Mouse (Mus musculus) macrophage (primary cell): Measurements from ENCODE around the gene Dnm1. TPM values are rescaled to one million over a fixed set of nuclear protein-coding genes. Genes with fewer than 3 reads are reported as not detected.

Source experiments
- H3K27ac ChIP-seq: fragments of 350-480 bp; formaldehyde crosslinking; 2 replicates; pipeline ENCODE4 v1.9.0; 2021
- H3K36me3 ChIP-seq: fragments of 350-480 bp; formaldehyde crosslinking; 2 replicates; pipeline ENCODE4 v1.9.0; 2021; ENCODE audit errors: inconsistent target
- H3K4me3 ChIP-seq: fragments of 350-480 bp; formaldehyde crosslinking; 2 replicates; pipeline ENCODE4 v1.9.0; 2021; ENCODE audit errors: inconsistent target
- H3K79me2 ChIP-seq: fragments of 350-480 bp; formaldehyde crosslinking; 2 replicates; pipeline ENCODE4 v1.9.0; 2021; ENCODE audit errors: inconsistent target
- WGBS: methylation state at CpG from one replicate; pipeline ENCODE4 v1.1.7; 2026; ENCODE audit warnings: inconsistent platforms; ENCODE audit not compliant: missing documents; 5-methylcytosine and 5-hydroxymethylcytosine counted together
- polyA plus RNA-seq: library from polyadenylated mRNA; stranded (reverse); fragments of 250-400 nt; gene quantifications from 3 replicates; pipeline ENCODE4 v1.2.4, GENCODE M21; 2018; ENCODE audit warnings: inconsistent platforms
- total RNA-seq, 78 experiments: library from RNA; depleted of rRNA; stranded (reverse); fragments of 250-400 nt; gene quantifications; 1 replicate in 9 of 78; 2 replicates in 24 of 78; 3 replicates in 43 of 78; 4 replicates in 2 of 78; pipeline ENCODE4 v1.2.4; 2018; ENCODE audit warnings: inconsistent platforms in 56 of 78

Gene Dnm1
- 1 to 10 TPM in 23 of 26 experiments, under 1 TPM in 3; 0.59 to 5.7 (median 1.7) TPM for total RNA-seq (2018; cell fraction: chromatin; rRNA removed)
- total RNA-seq (2018; cell fraction: cytosol; rRNA removed): under 1 TPM in 23 of 26 experiments, not detected in 3; 0.07 to 0.44 (median 0.18) TPM
- 1 to 10 TPM in 5 of 26 experiments, under 1 TPM in 19, not detected in 2; 0.14 to 2.5 (median 0.55) TPM for total RNA-seq (2018; cell fraction: nucleus; rRNA removed)
- 0.23 TPM in 1 of 3 replicates, not detected in the others for polyA plus RNA-seq

DNA sequence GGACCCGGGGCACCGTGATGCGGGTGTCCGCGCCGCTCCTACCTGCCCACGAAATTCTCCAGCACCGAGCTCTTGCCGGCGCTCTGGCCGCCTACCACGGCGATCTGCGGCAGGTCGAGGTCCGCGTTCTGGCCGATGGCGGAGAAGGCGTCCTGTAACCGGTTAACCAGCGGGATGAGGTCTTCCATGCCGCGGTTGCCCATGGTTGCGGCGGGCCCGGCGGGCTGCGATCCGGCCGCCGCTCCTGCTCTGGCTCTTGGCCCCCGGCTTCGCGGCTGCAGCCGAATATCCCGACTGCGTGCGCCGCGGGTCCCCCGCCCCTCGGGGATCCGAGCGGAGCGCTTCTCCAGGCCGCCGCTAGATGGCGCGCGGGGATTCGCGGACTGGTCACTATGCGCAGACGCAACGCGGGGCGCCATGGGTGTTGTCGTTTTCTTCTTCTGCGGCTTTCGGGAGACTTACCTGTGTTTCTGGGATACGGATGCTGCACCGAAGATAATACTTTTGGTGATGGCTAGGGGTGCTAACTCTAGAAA is at the start of gene Dnm1:
Gene Dnm1, minus strand, starts transcription at position 332 of the 536 bp plus-strand sequence.
- no peak within 1 kb of the TSS for H3K4me3 ChIP-seq
- H3K36me3 ChIP-seq: no peaks in the 10 kb centered on the region
- WGBS: under 1% methylated on average over 63 of the region's 63 CpGs
- no peaks in the 10 kb centered on the region for H3K79me2 ChIP-seq
- no peak within 1 kb of the TSS for H3K27ac ChIP-seq

DNA sequence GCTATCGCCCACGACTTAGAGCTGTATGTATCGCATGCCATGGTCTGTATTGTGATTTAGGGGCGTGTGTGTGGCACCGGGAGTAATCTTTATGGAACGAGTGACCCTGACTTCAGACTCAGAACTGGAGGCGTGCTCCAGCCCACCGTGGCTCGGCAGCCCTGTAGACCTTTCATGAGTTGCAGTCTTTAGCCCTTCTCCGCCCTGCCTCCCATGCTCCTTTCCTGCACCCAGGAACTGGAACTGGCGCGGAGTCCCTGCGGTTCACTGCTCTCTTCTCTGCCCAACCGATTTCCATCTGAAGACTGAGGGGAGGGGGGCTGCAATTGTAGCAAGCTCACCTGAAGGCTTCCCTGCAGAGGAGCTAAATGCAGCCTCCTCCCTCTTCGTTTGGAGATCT is 43.6 kb upstream of the Dnm1 start:
- H3K36me3 ChIP-seq: peaks cover 12% of the 10 kb centered on the region; the same call in 1 of the 2 replicates
- WGBS: 1% methylated on average over 15 of the region's 15 CpGs
- peak overlapping the region; percentile 83 for H3K4me3 ChIP-seq
- H3K79me2 ChIP-seq: peaks cover 8% of the 10 kb centered on the region; the same call in 1 of the 2 replicates
- no peak overlapping the region for H3K27ac ChIP-seq

- WGBS: under 1% methylated on average over 54 of the region's 59 CpGs
- Histone ChIP-seq H3K27ac (peak overlapping the region; percentile 92), H3K79me2 (peaks cover 8% of the 10 kb centered on the region; the same call in 1 of the 2 replicates), H3K36me3 (peaks cover 9% of the 10 kb centered on the region; the same call in 1 of the 2 replicates), H3K4me3 (peak overlapping the region; percentile 83)
Observed at GRCm38 (mm10) chr2:32395946-32396621, 42.9 kb upstream of the Dnm1 start.

GRCm38 (mm10) chr2:32395484-32395945 is 42.4 kb upstream of the Dnm1 start, which contains the start of gene Ptges2:
Ptges2 (plus strand) TSS chr2:32395896.
- Histone ChIP-seq H3K4me3 (peak within 1 kb of the TSS; percentile 83), H3K79me2 (peaks cover 8% of the 10 kb centered on the region; the same call in 1 of the 2 replicates), H3K36me3 (peaks cover 3% of the 10 kb centered on the region; the same call in 1 of the 2 replicates), H3K27ac (peak within 1 kb of the TSS; percentile 92)
- WGBS: 2% methylated on average over 31 of the region's 31 CpGs

DNA sequence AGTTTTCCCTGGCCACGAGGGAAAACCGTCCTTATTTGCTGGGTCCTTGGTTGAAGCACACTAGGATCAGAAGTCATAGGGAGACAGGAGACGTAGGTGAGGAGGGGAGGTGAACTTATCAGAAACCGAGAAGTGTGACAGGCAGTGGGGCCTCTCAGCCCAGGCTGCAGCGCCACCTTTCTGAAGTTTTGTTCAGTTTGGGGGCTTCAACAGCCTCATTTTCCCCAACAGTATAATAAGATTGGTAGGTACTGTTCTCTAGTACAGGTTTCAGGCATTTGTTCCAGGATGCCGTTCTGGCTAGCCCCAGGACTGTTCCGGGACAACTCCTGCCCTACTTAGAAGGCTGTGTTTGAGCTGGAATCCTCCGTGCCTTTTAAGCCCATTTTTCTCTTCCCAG is 41.8 kb upstream of the Dnm1 start:
- H3K4me3 ChIP-seq: peak overlapping the region; percentile 55
- WGBS: 3% methylated on average over 8 of the region's 8 CpGs
- H3K27ac ChIP-seq: peak overlapping the region; percentile 92
- no peaks in the 10 kb centered on the region for H3K36me3 ChIP-seq
- peaks cover 8% of the 10 kb centered on the region; the same call in 1 of the 2 replicates for H3K79me2 ChIP-seq

DNA sequence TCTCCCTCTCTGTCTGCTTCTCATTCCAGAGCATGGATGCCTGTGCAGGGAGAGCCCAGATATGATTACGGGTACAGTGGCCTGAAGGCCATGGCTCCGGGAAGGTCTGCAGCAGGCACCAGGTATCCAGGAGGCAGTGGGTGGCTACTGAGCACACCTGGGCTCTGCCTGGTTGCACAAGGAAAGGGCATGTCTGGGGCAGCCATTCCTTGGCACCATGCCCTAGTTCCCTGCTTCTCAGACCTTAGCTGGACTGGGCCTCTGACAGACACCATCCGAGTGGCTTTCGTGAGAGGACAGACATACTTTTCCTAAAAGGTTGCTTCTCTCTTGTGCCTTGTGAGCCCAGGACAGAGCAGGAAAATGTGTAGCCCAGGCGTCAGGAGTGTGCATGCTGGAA is 38.9 kb upstream of the Dnm1 start:
- Histone ChIP-seq H3K4me3 (no peak overlapping the region), H3K79me2 (peaks cover 4% of the 10 kb centered on the region; the same call in 1 of the 2 replicates), H3K36me3 (no peaks in the 10 kb centered on the region), H3K27ac (no peak overlapping the region)
- 92% methylated on average over 5 of the region's 5 CpGs for WGBS

GRCm38 (mm10) chr2:32390871-32391270 is 37.7 kb upstream of the Dnm1 start:
- Histone ChIP-seq H3K36me3 (no peaks in the 10 kb centered on the region), H3K27ac (no peak overlapping the region), H3K79me2 (no peaks in the 10 kb centered on the region), H3K4me3 (no peak overlapping the region)
- WGBS: 90% methylated on average over 8 of the region's 8 CpGs

DNA sequence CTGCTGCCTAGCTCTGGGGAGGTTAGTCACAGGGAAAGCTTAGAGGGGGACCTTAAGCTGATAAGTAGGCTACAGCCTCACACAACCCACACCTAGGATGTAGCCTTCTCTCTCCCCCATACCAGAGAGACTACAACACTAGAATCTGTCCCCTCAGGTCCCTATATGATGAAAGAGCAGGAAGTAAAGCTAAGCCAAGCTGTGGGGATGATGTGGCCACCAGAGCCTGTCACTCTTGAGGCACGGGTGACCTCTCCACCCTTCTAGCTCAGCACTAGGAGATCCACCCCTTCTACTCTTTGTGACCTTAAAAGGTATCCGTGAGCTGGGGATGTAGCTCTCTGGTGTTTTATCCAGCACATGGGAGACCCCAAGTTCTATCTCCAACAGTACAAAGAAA is 36.0 kb upstream of the Dnm1 start:
- Histone ChIP-seq H3K36me3 (no peaks in the 10 kb centered on the region), H3K79me2 (no peaks in the 10 kb centered on the region), H3K27ac (no peak overlapping the region), H3K4me3 (no peak overlapping the region)
- 49% methylated on average over 2 of the region's 2 CpGs for WGBS

DNA sequence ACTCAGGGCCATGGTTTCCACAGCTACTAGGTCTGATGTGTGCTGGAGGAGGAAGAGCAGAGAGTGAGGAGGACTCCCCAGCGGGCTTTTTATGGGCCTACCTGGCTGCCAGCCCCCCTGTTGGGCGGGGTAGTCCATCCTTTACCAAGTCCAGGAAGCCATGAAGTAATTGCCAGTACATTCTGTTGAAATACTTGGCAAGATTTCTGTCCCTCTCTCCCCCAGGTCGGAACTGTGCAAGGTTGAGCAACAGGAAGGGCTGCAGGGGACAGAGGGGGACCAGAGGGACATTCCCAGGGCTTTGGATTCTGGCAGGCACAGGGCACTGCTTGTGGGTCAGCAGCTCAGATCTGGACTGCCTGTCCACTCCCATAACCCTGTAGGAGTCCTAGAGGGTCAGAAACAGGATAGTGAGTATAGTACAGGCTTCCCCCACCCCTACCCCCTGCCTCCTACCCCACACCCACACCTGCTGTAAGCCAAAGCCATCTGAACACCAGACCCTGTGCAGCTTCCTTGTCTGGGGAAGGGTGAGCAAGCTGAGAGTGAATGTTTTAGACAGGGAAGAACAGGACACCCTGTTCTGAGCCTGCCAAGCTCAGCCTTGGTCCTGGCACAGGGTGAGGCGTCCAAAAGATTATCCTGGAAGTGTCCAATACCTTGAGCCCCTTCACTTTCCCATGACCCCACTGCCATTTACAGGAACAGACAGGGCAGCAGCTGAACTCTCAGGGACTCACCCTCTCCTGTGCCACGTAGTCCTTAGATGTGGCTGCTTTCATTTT is 34.8 kb upstream of the Dnm1 start, which contains the start of gene Lcn2:
Gene Lcn2, minus strand, starts transcription at position 547 of the 785 bp plus-strand sequence.
- no peak within 1 kb of the TSS for H3K4me3 ChIP-seq
- H3K36me3 ChIP-seq: no peaks in the 10 kb centered on the region
- H3K79me2 ChIP-seq: no peaks in the 10 kb centered on the region
- no peak within 1 kb of the TSS for H3K27ac ChIP-seq
- WGBS: 51% methylated on average over 5 of the region's 5 CpGs

DNA sequence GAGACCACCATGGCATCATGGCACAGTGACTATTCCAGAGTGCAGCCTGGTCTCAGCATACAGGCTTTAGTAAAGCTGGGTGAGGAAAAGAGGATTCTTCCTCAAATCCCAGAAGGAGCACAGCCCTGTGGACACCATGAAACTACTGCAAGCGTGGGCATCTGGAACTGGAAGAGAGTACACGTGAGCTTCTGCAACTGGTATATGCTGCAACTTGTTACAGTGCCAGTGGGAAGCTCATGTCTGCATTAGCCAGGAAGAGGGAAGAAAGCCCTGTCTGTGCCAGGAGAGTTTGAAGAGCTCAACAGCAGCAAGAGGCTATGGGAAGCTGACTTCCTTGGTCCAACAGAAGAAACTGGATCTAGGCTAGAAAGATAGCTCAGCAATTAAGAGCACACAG is 29.6 kb upstream of the Dnm1 start:
- 71% methylated on average over 2 of the region's 2 CpGs for WGBS
- Histone ChIP-seq H3K36me3 (peaks cover 12% of the 10 kb centered on the region; the same call in 1 of the 2 replicates), H3K79me2 (no peaks in the 10 kb centered on the region), H3K4me3 (no peak overlapping the region), H3K27ac (no peak overlapping the region)

DNA sequence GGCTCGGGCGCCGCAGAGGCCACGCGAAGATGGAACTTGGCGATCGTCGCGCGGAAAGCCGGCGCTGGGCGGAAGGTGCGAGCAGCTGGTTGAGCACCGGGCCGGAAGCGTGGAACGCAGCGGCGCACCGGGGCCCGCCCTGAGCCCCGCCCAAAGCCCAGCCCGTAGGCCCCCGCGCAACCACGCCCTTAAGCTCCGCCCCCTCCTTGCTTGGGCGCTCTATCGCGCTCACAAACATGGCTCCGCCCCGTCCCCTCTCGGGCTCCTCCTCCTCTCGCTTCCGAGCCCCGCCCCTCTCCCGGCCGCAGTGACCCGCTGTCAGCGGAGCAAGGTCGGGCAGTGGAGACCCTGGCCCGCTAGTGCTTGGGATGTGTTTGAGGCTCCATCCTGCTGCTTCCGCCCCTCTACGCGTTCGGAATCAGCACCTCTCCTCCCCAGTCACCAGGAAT is 28.7 kb upstream of the Dnm1 start, which contains the start of gene 1110008P14Rik:
Gene 1110008P14Rik, minus strand, starts transcription at position 164 of the 449 bp plus-strand sequence.
- peak within 1 kb of the TSS; percentile 67 for H3K4me3 ChIP-seq
- peak within 1 kb of the TSS; percentile 2; the same call in 1 of the 2 replicates for H3K27ac ChIP-seq
- under 1% methylated on average over 47 of the region's 47 CpGs for WGBS
- no peaks in the 10 kb centered on the region for H3K79me2 ChIP-seq
- H3K36me3 ChIP-seq: peaks cover 20% of the 10 kb centered on the region

- WGBS: 2% methylated on average over 25 of the region's 27 CpGs
Observed at GRCm38 (mm10) chr2:32381141-32381774, 28.1 kb upstream of the Dnm1 start.

GRCm38 (mm10) chr2:32380001-32380500 is 26.9 kb upstream of the Dnm1 start:
- H3K27ac ChIP-seq: no peak overlapping the region
- H3K79me2 ChIP-seq: no peaks in the 10 kb centered on the region
- no peak overlapping the region for H3K4me3 ChIP-seq
- 79% methylated on average over 7 of the region's 7 CpGs for WGBS
- H3K36me3 ChIP-seq: peaks cover 38% of the 10 kb centered on the region

More at GRCm38 (mm10) chr2:32381141-32381774, 28.1 kb upstream of the Dnm1 start:
- Histone ChIP-seq H3K27ac (peak overlapping the region; percentile 2; the same call in 1 of the 2 replicates), H3K36me3 (peaks cover 26% of the 10 kb centered on the region), H3K79me2 (no peaks in the 10 kb centered on the region), H3K4me3 (peak overlapping the region; percentile 67)
